8 mouse cellular contexts compared by ENCODE assay signal in genomic region chr3:159724340-159725119, GRCm38 (mm10).
DNase-seq lines count a peak whose midpoint lies in the region; ATAC-seq and TF ChIP-seq lines count a peak whose summit lies in the region.

No protein-coding gene starts in this region.

- peak; percentile 79 for TF ChIP-seq CTCF in lung, embryonic 14.5 days (IDR thresholded peaks at IDR 0.05; ENCODE audit: low read depth)

- peak; percentile 3 to 53 for DNase-seq in adrenal gland, adult (ENCODE audit: inconsistent age in 2 of 2, low spot score in 1 of 2)
- no peak for DNase-seq in adrenal gland, postnatal 4 days (ENCODE audit: low spot score in 2 of 2)
- DNase-seq in ovary, postnatal 14 days (ENCODE audit: low spot score): peak; percentile 15
- DNase-seq in ovary, postnatal 10 days (ENCODE audit: low spot score): no peak
- DNase-seq in hindbrain, embryonic 14.5 days (ENCODE audit: low spot score): peak; percentile 43
- DNase-seq in lung, embryonic 14.5 days: peak; percentile 76
- peak; percentile 12 for DNase-seq in telencephalon, adult 2 months (ENCODE audit: low read depth, low spot score)
- DNase-seq in cerebellum, adult 18-20 months: no peak

- no peaks in the 10 kb centered on the region for H3K27me3 ChIP-seq in hindbrain, embryonic 14.5 days (ENCODE audit: control insufficient read depth, insufficient read depth, low read length)
- H3K27me3 ChIP-seq in lung, embryonic 14.5 days (ENCODE audit: insufficient read depth, low read length): no peaks in the 10 kb centered on the region

- no peaks in the 10 kb centered on the region for H3K4me1 ChIP-seq in hindbrain, embryonic 14.5 days (replicated peaks; ENCODE audit: control insufficient read depth, insufficient read depth, low read length)
- H3K4me1 ChIP-seq in lung, embryonic 14.5 days (ENCODE audit: insufficient read depth): no peaks in the 10 kb centered on the region

- 0 out of 2 replicates have a peak, but pooled peaks have one; percentile 55 for ATAC-seq in hindbrain, embryonic 14.5 days (ENCODE audit: low FRiP score)
- peak; percentile 95 for ATAC-seq in lung, embryonic 14.5 days (ENCODE audit: insufficient read depth)

- no peak overlapping the region for H3K4me3 ChIP-seq in hindbrain, embryonic 14.5 days (replicated peaks; ENCODE audit: low read length)
- H3K4me3 ChIP-seq in lung, embryonic 14.5 days (ENCODE audit: low read depth, low read length): no peak overlapping the region

- H3K9ac ChIP-seq in hindbrain, embryonic 14.5 days: no peak overlapping the region
- H3K9ac ChIP-seq in lung, embryonic 14.5 days: no peak overlapping the region

- H3K36me3 ChIP-seq in hindbrain, embryonic 14.5 days (replicated peaks; ENCODE audit: control insufficient read depth, insufficient read depth): no peaks in the 10 kb centered on the region
- H3K36me3 ChIP-seq in lung, embryonic 14.5 days (ENCODE audit: insufficient read depth): no peaks in the 10 kb centered on the region

- H3K4me2 ChIP-seq in hindbrain, embryonic 14.5 days (replicated peaks): no peak overlapping the region
- no peak overlapping the region for H3K4me2 ChIP-seq in lung, embryonic 14.5 days

- no peak overlapping the region for H3K27ac ChIP-seq in hindbrain, embryonic 14.5 days
- no peak overlapping the region for H3K27ac ChIP-seq in lung, embryonic 14.5 days (ENCODE audit: low read depth)

- WGBS in hindbrain, embryonic 14.5 days: 31% methylated on average over 2 of the region's 2 CpGs
- 24% methylated on average over 2 of the region's 2 CpGs for WGBS in lung, embryonic 14.5 days

- H3K9me3 ChIP-seq in hindbrain, embryonic 14.5 days (ENCODE audit: control insufficient read depth, low read length): no peaks in the 10 kb centered on the region
- no peaks in the 10 kb centered on the region for H3K9me3 ChIP-seq in lung, embryonic 14.5 days (ENCODE audit: low read depth, low read length)

Comparison
In these comparisons a context has a peak if more than half of its experiments do, and no peak if none do; other contexts are left out.
1. DNase-seq: peak in adrenal gland, adult (2 of 2), ovary, postnatal 14 days (single experiment), hindbrain, embryonic 14.5 days (single experiment), lung, embryonic 14.5 days (single experiment) and telencephalon, adult 2 months (single experiment); none in adrenal gland, postnatal 4 days (0 of 2), ovary, postnatal 10 days (single experiment) and cerebellum, adult 18-20 months (0 of 2).